Mouse (Mus musculus) limb, embryonic 12.5 days (tissue): ENCODE data around the gene Angptl3. TPM values are rescaled to one million over a fixed set of nuclear protein-coding genes. Genes with fewer than 3 reads are reported as not detected.

Experiments used
- ATAC-seq: fragments of 200-750 bp; cut with Nextera tagmentation; 2 replicates; pipeline ENCODE4 v1.8.0; 2017; ENCODE audit warnings: low read depth, moderate TSS enrichment; ENCODE audit not compliant: insufficient number of reproducible peaks, insufficient read depth, low FRiP score, low TSS enrichment
- H3K27ac ChIP-seq: fragments of 300-500 bp; sonication (generic); 2 replicates; pipeline ENCODE4 v1.5.1; 2016; ENCODE audit warnings: mild to moderate bottlenecking, moderate library complexity
- H3K27me3 ChIP-seq: fragments of 300-500 bp; sonication (generic); 2 replicates; pipeline ENCODE4 v1.6.1; 2016; ENCODE audit warnings: mild to moderate bottlenecking, moderate library complexity
- H3K36me3 ChIP-seq: fragments of 300-500 bp; sonication (generic); 2 replicates; pipeline ENCODE4 v1.6.1; 2016; ENCODE audit warnings: mild to moderate bottlenecking, moderate library complexity
- H3K4me1 ChIP-seq: fragments of 300-500 bp; sonication (generic); replicated peaks from 2 replicates; pipeline ENCODE4 v1.6.1; 2016
- H3K4me2 ChIP-seq: fragments of 300-500 bp; sonication (generic); 2 replicates; pipeline ENCODE4 v1.6.1; 2016; ENCODE audit warnings: mild to moderate bottlenecking, moderate library complexity
- H3K4me3 ChIP-seq: fragments of 300-500 bp; sonication (generic); replicated peaks from 2 replicates; pipeline ENCODE4 v1.5.1; 2016; ENCODE audit warnings: mild to moderate bottlenecking
- H3K9ac ChIP-seq: fragments of 300-500 bp; sonication (generic); replicated peaks from 2 replicates; pipeline ENCODE4 v1.6.1; 2016; ENCODE audit warnings: mild to moderate bottlenecking, moderate library complexity
- H3K9me3 ChIP-seq: fragments of 300-500 bp; sonication (generic); 2 replicates; pipeline ENCODE4 v1.6.1; 2016; ENCODE audit warnings: mild to moderate bottlenecking, moderate library complexity
- WGBS: fragments of 180-500 bp; shearing (Covaris S2); methylation state at CpG from one replicate; pipeline ENCODE4 v1.1.7; 2016; 5-methylcytosine and 5-hydroxymethylcytosine counted together
- polyA plus RNA-seq: library from polyadenylated mRNA; unstranded; fragments of >200 nt; fragmentation: Nextera tagmentation; extraction: Ambion mirVana; gene quantifications from 2 replicates; pipeline ENCODE4 v1.2.1, GENCODE M21; 2016

Angptl3 gene
- 1.8 and 1.9 TPM in 2 replicates for polyA plus RNA-seq

GRCm38 (mm10) chr4:99030686-99031085, at the start of gene Angptl3:
Angptl3 (plus strand) TSS chr4:99030954.
- 81% methylated on average over 2 of the region's 2 CpGs for WGBS
- H3K27me3 ChIP-seq = no peaks in the 10 kb centered on the region
- H3K4me2 ChIP-seq = no peak within 1 kb of the TSS
- H3K9ac ChIP-seq = no peak within 1 kb of the TSS
- no peak within 1 kb of the TSS for H3K27ac ChIP-seq
- H3K4me3 ChIP-seq = no peak within 1 kb of the TSS
- H3K4me1 ChIP-seq = no peaks in the 10 kb centered on the region
- no peaks in the 10 kb centered on the region; the same call in 1 of the 2 replicates for H3K36me3 ChIP-seq
- no peak for ATAC-seq
- H3K9me3 ChIP-seq = no peaks in the 10 kb centered on the region

DNA sequence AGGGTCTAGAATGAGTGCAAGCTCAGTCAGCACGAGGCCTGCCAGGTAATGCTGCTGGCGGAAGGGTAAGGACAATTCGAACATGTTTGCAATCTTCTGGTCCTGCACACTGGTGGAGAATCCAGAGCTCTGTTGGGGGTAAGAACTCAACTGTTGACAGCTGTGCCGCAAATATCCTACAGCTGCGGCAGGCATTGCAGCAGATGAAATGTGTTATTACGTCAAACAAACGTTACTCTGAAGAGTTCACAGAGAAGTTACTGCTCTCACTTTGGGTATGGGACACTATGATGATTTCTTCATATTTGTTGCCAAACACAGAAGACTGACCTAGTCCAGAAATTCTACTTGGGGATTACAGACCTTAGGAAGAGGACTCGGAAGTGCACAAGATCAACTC, 46.1 kb upstream of the Angptl3 start:
- no peak overlapping the region for H3K27ac ChIP-seq
- no peaks in the 10 kb centered on the region for H3K9me3 ChIP-seq
- H3K36me3 ChIP-seq = peaks cover 67% of the 10 kb centered on the region
- 87% methylated on average over 8 of the region's 8 CpGs for WGBS
- no peak overlapping the region for H3K4me2 ChIP-seq
- H3K4me3 ChIP-seq = no peak overlapping the region
- H3K4me1 ChIP-seq = no peaks in the 10 kb centered on the region
- H3K9ac ChIP-seq = no peak overlapping the region
- ATAC-seq = no peak
- no peaks in the 10 kb centered on the region for H3K27me3 ChIP-seq

- Histone ChIP-seq H3K9ac (no peak overlapping the region), H3K27ac (no peak overlapping the region), H3K4me1 (no peaks in the 10 kb centered on the region), H3K36me3 (peaks cover 44% of the 10 kb centered on the region), H3K4me3 (no peak overlapping the region), H3K27me3 (no peaks in the 10 kb centered on the region), H3K4me2 (no peak overlapping the region), H3K9me3 (no peaks in the 10 kb centered on the region)
- 71% methylated on average over 4 of the region's 4 CpGs for WGBS
- ATAC-seq = no peak
Observed at GRCm38 (mm10) chr4:98993491-98993890, 37.3 kb upstream of the Angptl3 start.

- WGBS = 90% methylated on average over 2 of the region's 2 CpGs
- ATAC-seq = no peak
- H3K36me3 ChIP-seq = peaks cover 47% of the 10 kb centered on the region
Observed at GRCm38 (mm10) chr4:99005574-99005973, 25.2 kb upstream of the Angptl3 start.

DNA sequence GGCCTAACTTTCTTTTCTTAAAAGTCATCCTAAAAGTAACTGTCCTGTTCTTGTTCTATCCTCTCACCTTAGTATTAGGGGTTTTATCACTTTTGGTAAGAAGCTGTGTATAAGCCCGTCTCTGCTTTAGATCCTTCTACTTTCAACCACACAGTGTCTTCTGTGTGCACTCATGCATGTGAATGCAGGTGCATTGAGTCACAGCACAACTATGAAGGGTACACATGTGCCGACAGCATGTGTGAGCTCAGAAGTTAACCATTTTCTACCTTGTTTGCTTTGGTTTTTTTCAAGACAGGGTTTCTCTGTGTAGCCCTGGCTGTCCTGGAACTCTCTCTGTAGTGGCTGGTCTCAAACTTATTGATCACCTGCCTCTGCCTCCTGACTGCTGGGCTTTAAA, 24.4 kb upstream of the Angptl3 start:
- Histone ChIP-seq H3K4me2 (no peak overlapping the region), H3K36me3 (peaks cover 54% of the 10 kb centered on the region), H3K27ac (no peak overlapping the region), H3K9ac (no peak overlapping the region), H3K27me3 (no peaks in the 10 kb centered on the region), H3K9me3 (no peaks in the 10 kb centered on the region), H3K4me3 (no peak overlapping the region), H3K4me1 (no peaks in the 10 kb centered on the region)
- 88% methylated on average over 2 of the region's 2 CpGs for WGBS
- ATAC-seq = no peak

More at GRCm38 (mm10) chr4:99005574-99005973, 25.2 kb upstream of the Angptl3 start:
- Histone ChIP-seq H3K9me3 (no peaks in the 10 kb centered on the region), H3K27me3 (no peaks in the 10 kb centered on the region), H3K4me3 (no peak overlapping the region), H3K9ac (no peak overlapping the region), H3K4me2 (no peak overlapping the region), H3K4me1 (no peaks in the 10 kb centered on the region), H3K27ac (no peak overlapping the region)

DNA sequence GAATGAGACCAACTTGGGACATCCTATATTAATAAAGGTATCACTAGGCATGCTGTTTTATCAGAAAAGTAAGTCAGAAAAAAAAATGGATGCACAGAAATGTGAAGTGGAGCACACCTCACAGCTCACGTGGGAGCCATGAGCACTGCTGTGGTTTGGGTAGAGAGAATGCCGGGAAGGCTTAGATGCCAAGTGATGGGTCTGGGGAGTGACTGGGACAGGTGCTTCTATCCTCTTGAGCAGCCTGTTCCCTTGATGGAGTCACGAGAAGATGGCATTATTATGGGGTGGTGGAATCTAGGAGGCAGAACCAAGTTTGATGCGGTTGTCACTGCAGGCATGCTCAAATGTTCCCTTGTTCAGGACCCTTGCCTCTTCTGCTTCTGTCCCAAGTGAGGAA, 19.7 kb upstream of the Angptl3 start:
- Histone ChIP-seq H3K4me2 (no peak overlapping the region), H3K36me3 (peaks cover 62% of the 10 kb centered on the region), H3K9ac (no peak overlapping the region), H3K4me1 (no peaks in the 10 kb centered on the region), H3K4me3 (no peak overlapping the region), H3K27me3 (no peaks in the 10 kb centered on the region), H3K9me3 (no peaks in the 10 kb centered on the region), H3K27ac (no peak overlapping the region)
- WGBS = 91% methylated on average over 4 of the region's 4 CpGs
- ATAC-seq = no peak

DNA sequence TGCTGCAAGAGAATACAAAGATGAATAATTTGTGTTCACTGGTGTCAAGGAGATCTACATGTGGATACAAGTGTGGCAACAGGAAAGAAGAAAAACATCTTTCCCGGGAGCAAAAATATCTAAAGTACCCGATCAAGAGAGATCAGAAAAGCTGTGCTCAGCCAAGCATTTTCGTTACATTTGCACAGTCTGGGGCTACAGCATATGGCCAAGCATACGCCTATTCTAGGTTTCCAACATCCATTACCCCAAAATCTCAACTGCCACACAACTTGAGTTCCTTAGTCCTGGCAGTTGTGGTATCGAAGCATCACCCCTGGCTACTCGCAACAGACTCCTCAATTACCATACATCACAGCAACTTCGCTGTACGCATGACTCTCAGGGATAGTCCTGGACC, 8.5 kb upstream of the Angptl3 start:
- no peaks in the 10 kb centered on the region for H3K4me1 ChIP-seq
- no peak for ATAC-seq
- no peak overlapping the region for H3K27ac ChIP-seq
- WGBS = 95% methylated on average over 8 of the region's 8 CpGs
- H3K36me3 ChIP-seq = peaks cover 39% of the 10 kb centered on the region
- no peaks in the 10 kb centered on the region for H3K27me3 ChIP-seq
- H3K4me3 ChIP-seq = no peak overlapping the region
- no peaks in the 10 kb centered on the region for H3K9me3 ChIP-seq
- no peak overlapping the region for H3K9ac ChIP-seq
- H3K4me2 ChIP-seq = no peak overlapping the region

GRCm38 (mm10) chr4:99028377-99028776, 2.4 kb upstream of the Angptl3 start:
- H3K9ac ChIP-seq = no peak overlapping the region
- H3K9me3 ChIP-seq = no peaks in the 10 kb centered on the region
- no peak overlapping the region for H3K27ac ChIP-seq
- no peak overlapping the region for H3K4me3 ChIP-seq
- no peaks in the 10 kb centered on the region for H3K27me3 ChIP-seq
- 91% methylated on average over 5 of the region's 5 CpGs for WGBS
- ATAC-seq = no peak
- no peaks in the 10 kb centered on the region for H3K4me1 ChIP-seq
- peaks cover 6% of the 10 kb centered on the region; the same call in 1 of the 2 replicates for H3K36me3 ChIP-seq
- no peak overlapping the region for H3K4me2 ChIP-seq

DNA sequence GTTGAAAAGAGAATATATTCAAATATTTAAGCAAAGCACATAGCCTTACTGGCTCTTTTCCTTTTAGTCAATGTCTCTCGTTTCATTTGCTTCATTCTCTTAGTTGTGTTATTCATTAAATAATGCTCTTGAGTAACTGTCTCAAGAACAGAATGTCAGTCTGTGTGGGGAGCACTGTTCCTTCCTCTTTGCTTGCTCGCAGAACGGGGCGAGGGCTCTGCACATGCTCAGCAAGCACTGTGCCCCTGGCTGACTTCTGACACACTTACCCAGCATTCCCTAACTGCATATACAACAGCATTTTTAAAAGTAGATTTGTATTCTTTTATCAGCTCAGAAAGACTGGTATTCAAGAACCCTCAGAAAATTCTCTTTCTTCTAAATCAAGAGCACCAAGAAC, 2.2 kb downstream of the Angptl3 start:
- Histone ChIP-seq H3K4me2 (no peak overlapping the region), H3K9ac (no peak overlapping the region), H3K9me3 (no peaks in the 10 kb centered on the region), H3K4me1 (no peaks in the 10 kb centered on the region), H3K27ac (no peak overlapping the region), H3K4me3 (no peak overlapping the region), H3K36me3 (peaks cover 4% of the 10 kb centered on the region; the same call in 1 of the 2 replicates), H3K27me3 (no peaks in the 10 kb centered on the region)
- ATAC-seq = no peak
- 87% methylated on average over 4 of the region's 4 CpGs for WGBS

DNA sequence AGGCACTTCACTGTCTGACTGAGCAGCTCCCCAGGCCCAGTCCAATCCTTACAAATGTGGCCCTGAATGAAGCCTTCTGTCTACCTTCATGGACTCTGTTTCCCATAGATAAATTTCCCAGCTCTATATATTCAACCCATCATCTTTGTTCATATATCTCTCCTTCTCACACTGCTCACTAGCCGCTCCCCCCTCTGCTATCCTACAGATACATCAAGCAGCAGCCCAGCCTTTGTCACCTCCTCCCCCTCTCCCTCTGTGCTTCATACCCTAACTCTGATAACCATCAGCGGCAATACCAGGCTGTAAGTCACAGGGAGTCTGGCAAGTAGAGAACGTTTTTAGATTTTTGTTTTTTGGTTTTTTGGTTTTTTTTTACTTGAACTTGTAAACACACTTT, 14.1 kb downstream of the Angptl3 start:
- Histone ChIP-seq H3K9ac (no peak overlapping the region), H3K4me3 (no peak overlapping the region), H3K4me1 (no peaks in the 10 kb centered on the region), H3K9me3 (no peaks in the 10 kb centered on the region), H3K27ac (no peak overlapping the region), H3K4me2 (no peak overlapping the region), H3K36me3 (peaks cover 56% of the 10 kb centered on the region), H3K27me3 (no peaks in the 10 kb centered on the region)
- 82% methylated on average over 3 of the region's 3 CpGs for WGBS
- no peak for ATAC-seq

- no peaks in the 10 kb centered on the region for H3K27me3 ChIP-seq
- H3K9ac ChIP-seq = no peak overlapping the region
- no peak overlapping the region for H3K4me3 ChIP-seq
- peaks cover 57% of the 10 kb centered on the region for H3K36me3 ChIP-seq
- 86% methylated on average over 3 of the region's 3 CpGs for WGBS
- H3K4me1 ChIP-seq = no peaks in the 10 kb centered on the region
- no peak for ATAC-seq
- H3K4me2 ChIP-seq = no peak overlapping the region
- H3K27ac ChIP-seq = no peak overlapping the region
- no peaks in the 10 kb centered on the region for H3K9me3 ChIP-seq
Observed at GRCm38 (mm10) chr4:99046471-99046870, 15.7 kb downstream of the Angptl3 start.

DNA sequence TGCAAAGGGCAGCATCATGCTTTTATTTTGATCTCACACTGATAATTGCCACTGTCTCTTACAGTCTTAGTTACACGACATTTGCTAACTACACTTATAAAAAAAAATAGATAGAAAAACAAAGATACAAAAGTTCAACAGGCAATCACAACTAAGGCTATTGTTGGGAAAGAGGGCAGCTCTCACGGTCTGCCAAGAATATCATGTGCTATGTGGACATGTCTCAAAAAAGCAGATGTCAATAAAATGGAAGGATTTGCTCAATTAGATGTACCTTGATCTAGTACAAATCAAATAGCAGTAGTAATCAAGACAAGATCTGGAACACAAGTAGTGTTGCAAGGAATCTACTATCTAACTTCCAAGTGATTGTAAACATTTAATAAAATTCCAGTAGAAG, 17.8 kb downstream of the Angptl3 start:
- no peak overlapping the region for H3K4me3 ChIP-seq
- 88% methylated on average over 2 of the region's 2 CpGs for WGBS
- no peak overlapping the region for H3K4me2 ChIP-seq
- no peaks in the 10 kb centered on the region for H3K9me3 ChIP-seq
- no peak overlapping the region for H3K27ac ChIP-seq
- no peak overlapping the region for H3K9ac ChIP-seq
- no peaks in the 10 kb centered on the region for H3K4me1 ChIP-seq
- H3K27me3 ChIP-seq = no peaks in the 10 kb centered on the region
- H3K36me3 ChIP-seq = peaks cover 51% of the 10 kb centered on the region
- no peak for ATAC-seq
